Mouse (Mus musculus) G1E (cell line): Measurements from ENCODE around the gene Spz1. TPM values are rescaled to one million over a fixed set of nuclear protein-coding genes. Genes with fewer than 3 reads are reported as not detected.
A peak's percentile ranks its signal among the peaks of the same experiment; 100 is the strongest.
"Not testable (repeated sequence)": the region's sequence is repeated elsewhere in the genome, so short reads cannot be mapped to it uniquely, and the experiment has no call there.

Experiments used
- ATAC-seq: 2 replicates; pipeline ENCODE4 v1.8.0; 2016; ENCODE audit warnings: mild to moderate bottlenecking; ENCODE audit not compliant: insufficient number of reproducible peaks, poor library complexity, low FRiP score, severe bottlenecking; ENCODE audit errors: extremely low read depth
- DNase-seq: peaks from one replicate; pipeline ENCODE4 v3.0.0; 2012; ENCODE audit warnings: low spot score
- H3K27me3 ChIP-seq: 2 replicates; pipeline ENCODE4 v1.6.1; 2012; ENCODE audit warnings: mild to moderate bottlenecking, low read length, inconsistent platforms; ENCODE audit not compliant: insufficient read depth
- H3K36me3 ChIP-seq: replicated peaks from 2 replicates; pipeline ENCODE3; 2012; ENCODE audit warnings: mild to moderate bottlenecking, inconsistent platforms
- H3K4me1 ChIP-seq: 2 replicates; pipeline ENCODE4 v1.6.1; 2012; ENCODE audit warnings: low read depth, low read length, inconsistent platforms, mixed read lengths; ENCODE audit not compliant: insufficient read depth
- H3K4me3 ChIP-seq: 2 replicates; pipeline ENCODE4 v1.5.1; 2012; ENCODE audit warnings: low read depth, mild to moderate bottlenecking, inconsistent platforms, low read length, moderate library complexity, mixed read lengths
- H3K9me3 ChIP-seq: replicated peaks from 2 replicates; pipeline ENCODE4 v1.6.1; 2012; ENCODE audit warnings: inconsistent platforms
- CTCF ChIP-seq: IDR thresholded peaks from 2 replicates; pipeline ENCODE4 v1.5.1; 2012; ENCODE audit warnings: low read depth, low read length, inconsistent platforms, mixed read lengths
- GATA1 ChIP-seq: IDR thresholded peaks from 2 replicates; pipeline ENCODE4 v1.6.1; 2012; ENCODE audit warnings: borderline replicate concordance, low read length, inconsistent platforms, mixed read lengths
- GATA2 ChIP-seq: IDR thresholded peaks from 2 replicates; pipeline ENCODE4 v1.6.1; 2012; ENCODE audit warnings: low read depth, low read length, inconsistent platforms, borderline replicate concordance
- POLR2AphosphoS5 ChIP-seq: IDR thresholded peaks from 2 replicates; pipeline ENCODE4 v1.6.1; 2012; ENCODE audit warnings: low read depth, low read length, inconsistent platforms; ENCODE audit not compliant: insufficient replicate concordance
- TAL1 ChIP-seq: conservative IDR thresholded peaks from 2 replicates; pipeline ENCODE4 v1.6.1; 2012; ENCODE audit warnings: low read depth, low read length, inconsistent platforms, mixed read lengths
- polyA plus RNA-seq: library from polyadenylated mRNA; stranded (reverse); fragments of >175 nt; gene quantifications from 2 replicates; pipeline ENCODE4 v1.2.3, GENCODE M21; 2012
- total RNA-seq, 2 experiments: library from RNA; stranded (forward) in 1 of 2; stranded (reverse) in 1 of 2; fragments of 200-1000 nt in 1 of 2; fragments of >200 nt in 1 of 2; fragmentation: Nextera tagmentation in 1 of 2; gene quantifications; 2 replicates each; pipeline ENCODE4 v1.2.3; 2014 to 2017

Spz1 gene
- total and polyA plus RNA-seq, 3 experiments, result 0.11 TPM; not detected in 2

DNA sequence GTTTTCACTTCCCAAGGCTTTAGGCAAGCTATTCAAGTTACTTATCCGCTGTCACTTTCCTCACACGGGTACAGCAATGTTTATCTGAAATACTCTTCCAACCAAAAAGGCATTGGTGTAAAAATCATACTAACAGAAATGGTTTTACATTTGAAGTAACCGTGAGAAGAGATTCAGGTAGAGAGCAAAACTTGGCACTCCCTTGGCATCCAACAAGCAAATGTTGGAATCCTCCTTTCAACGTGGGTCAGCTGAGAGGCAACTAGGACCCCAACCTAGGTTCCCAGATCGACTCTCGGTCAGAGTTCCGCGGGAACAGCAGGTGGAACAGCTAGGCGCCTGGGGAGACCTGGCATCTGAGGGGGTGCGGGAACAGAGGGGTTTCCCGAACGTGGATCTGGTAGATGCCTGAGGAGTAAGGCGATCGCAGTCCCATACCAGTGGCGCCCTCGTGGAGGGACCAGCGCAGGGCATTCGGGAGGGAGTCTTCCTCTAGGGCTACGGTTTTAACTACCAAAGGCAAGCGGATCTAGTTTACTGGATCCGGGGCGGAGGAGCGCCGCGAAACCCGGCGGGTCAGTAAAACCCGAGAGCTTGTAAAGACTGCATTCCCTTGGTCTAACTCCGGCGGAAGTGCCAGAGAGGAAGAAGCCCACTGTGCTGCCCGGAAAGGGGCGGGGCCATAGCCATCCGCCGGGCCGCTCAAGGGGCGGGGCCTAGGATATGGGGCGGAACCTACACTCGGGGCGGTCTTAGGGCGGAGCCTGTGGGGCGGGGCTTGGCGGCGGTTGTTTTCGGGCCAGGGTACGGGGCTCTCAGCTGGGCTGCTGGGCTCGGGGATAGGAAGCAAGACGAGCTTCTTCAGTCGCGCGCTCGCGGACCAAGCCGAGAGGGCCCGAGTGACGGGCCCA is 34.6 kb upstream of the Spz1 start, which contains the start of gene Serinc5:
Gene Serinc5 (plus strand): TSS at position 781 of the 911 bp plus-strand sequence.
- Histone ChIP-seq H3K4me3 (peak within 1 kb of the TSS; percentile 94), H3K36me3 (peaks cover 16% of the 10 kb centered on the region), H3K4me1 (peaks cover 48% of the 10 kb centered on the region), H3K27me3 (no peaks in the 10 kb centered on the region), H3K9me3 (no peaks in the 10 kb centered on the region)
- peak; percentile 89 for ATAC-seq
- peak; percentile 93 for DNase-seq
- TF ChIP-seq TAL1, result no peak

DNA sequence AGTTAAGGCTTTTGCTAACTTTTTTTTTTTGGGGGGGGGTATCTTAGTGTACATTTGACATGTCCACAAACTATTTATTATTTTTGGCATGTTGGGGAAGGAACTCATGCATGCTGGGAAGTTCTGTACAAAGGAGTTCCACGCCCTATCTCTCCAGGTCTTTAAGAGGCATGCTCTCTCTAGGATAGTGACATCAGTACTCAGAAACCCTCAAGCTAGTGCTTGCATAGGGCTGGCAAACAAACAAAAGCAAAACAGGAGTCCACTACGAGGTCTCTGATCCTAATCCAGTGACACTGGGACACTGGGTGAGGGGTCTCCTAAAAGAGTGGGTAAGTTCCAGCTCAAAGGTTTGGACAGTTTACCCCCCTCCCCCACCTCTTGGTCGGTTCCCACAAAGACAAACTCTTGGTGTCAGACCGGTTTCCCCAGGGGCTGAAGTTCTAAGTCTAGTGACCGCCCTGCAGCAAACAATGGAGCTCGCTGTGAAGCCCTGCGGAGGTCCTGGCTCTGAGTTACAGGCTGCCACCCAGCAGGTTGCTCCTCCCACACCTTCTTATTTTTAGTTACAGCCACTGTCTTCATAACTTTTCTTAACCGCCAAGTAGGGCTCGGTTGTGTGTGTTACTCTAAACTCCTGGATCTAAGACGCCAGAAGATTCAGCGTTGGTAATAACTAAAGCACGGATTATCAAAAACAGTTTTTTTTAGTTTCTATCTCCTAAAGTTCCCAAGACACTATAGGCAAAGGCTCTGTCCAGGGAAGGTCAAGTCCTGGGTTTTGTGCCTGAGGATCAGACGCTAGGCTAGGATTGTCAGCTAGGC is 33.7 kb upstream of the Spz1 start:
- TF ChIP-seq TAL1, result no peak
- no peak for TF ChIP-seq GATA2
- TF ChIP-seq CTCF, result no peak
- TF ChIP-seq POLR2AphosphoS5, result no peak
- TF ChIP-seq GATA1, result no peak
- Histone ChIP-seq H3K36me3 (peaks cover 11% of the 10 kb centered on the region), H3K27me3 (no peaks in the 10 kb centered on the region), H3K9me3 (no peaks in the 10 kb centered on the region), H3K4me1 (peaks cover 48% of the 10 kb centered on the region), H3K4me3 (peak overlapping the region; percentile 94)
- peak; percentile 43; the same call in 1 of the 2 replicates for ATAC-seq
- DNase-seq, result peak; percentile 57

DNA sequence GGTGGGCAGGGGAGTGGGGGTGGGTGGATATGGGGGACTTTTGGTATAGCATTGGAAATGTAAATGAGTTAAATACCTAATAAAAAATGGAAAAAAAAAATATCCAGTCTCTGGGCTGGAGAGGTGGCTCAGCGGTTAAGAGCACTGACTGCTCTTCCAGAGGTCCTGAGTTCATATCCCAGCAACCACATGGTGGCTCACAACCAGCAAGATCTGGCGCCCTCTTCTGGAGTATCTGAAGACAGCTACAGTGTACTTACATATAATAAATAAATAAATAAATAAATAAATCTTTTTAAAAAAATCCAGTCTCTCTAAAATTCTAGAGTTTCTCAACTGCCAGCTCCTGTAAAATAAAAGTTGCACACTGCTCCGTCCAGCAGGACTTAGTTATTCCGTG is 29.3 kb upstream of the Spz1 start:
- H3K36me3 ChIP-seq, DNase-seq: not testable (repeated sequence)

DNA sequence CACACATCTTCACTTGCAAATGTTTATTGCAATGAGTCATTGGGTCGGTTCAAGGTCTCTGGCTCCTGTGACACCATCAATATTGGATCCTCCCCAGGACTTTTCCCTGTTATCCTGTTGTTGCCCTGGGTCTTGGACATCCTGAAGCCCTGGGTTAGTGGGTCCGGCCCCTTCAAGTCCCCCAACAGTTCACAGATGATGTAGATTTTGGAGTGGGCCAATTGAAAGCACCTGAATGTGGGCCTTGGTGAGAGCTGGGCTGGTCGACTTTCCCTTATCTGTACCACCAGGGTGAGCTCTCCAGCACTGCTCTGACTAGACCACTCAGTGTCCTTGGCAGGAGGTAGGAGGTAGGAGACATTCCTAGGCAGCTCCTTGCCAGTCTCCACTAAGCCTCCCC is 19.5 kb upstream of the Spz1 start:
- DNase-seq (no peak), ATAC-seq (no peak)
- Histone ChIP-seq H3K4me1 (peaks cover 64% of the 10 kb centered on the region), H3K9me3 (no peaks in the 10 kb centered on the region), H3K36me3 (no peaks in the 10 kb centered on the region), H3K27me3 (no peaks in the 10 kb centered on the region), H3K4me3 (no peak overlapping the region; the same call in 1 of the 2 replicates)
- TF ChIP-seq CTCF (no peak), TAL1 (no peak), POLR2AphosphoS5 (no peak), GATA2 (no peak), GATA1 (no peak)

More for the DNA sequence above, 29.3 kb upstream of the Spz1 start:
- not testable (repeated sequence) for H3K9me3 ChIP-seq, ATAC-seq, H3K4me3 ChIP-seq, H3K27me3 ChIP-seq
- H3K4me1 ChIP-seq, result peaks cover 22% of the 10 kb centered on the region

DNA sequence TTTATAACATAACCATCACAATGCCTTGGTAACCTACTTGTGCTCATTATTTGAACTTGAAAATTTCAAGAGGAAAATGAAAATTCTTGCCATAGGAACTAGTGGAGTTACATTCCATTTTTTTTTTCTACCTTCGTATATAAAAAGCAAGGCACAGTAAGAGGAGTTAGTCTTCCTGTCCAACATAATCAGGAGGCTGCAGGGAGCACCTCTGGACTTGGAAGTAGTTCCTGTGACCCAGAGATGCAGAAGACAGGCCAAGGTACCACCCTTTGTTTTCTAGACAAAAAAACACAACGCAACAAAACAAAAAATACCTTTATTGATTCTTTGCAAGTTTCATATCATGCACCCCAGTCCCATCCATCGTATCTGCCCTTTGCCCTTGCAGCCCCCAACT is 18.9 kb upstream of the Spz1 start:
- no peaks in the 10 kb centered on the region for H3K36me3 ChIP-seq
- H3K9me3 ChIP-seq, result no peaks in the 10 kb centered on the region
- ATAC-seq (no peak), DNase-seq (no peak)
- H3K4me3 ChIP-seq, result no peak overlapping the region
- no peaks in the 10 kb centered on the region for H3K27me3 ChIP-seq
- peaks cover 67% of the 10 kb centered on the region for H3K4me1 ChIP-seq
- TF ChIP-seq GATA1, result no peak
- no peak for TF ChIP-seq GATA2
- no peak for TF ChIP-seq CTCF
- no peak for TF ChIP-seq POLR2AphosphoS5
- TF ChIP-seq TAL1, result no peak

DNA sequence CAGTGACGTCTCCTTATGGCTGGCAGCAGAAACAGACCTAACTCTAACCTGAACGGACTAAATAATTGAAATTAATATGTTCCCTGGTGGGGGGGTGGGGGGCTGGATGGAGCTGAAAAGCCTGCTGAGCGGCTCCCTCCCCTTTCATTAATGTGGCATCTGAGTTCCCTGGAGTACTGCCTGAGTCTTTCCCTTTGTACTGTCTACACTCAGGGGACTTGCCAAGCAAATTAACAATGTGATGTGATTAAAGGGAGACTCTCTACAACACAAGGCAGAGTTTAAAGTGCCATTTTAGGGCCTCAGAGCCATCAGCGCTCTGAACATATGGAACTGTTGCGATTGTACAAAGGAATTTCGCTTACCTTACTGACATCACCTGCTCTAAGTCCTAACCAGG is 18.5 kb upstream of the Spz1 start:
- Histone ChIP-seq H3K4me3 (no peak overlapping the region), H3K36me3 (no peaks in the 10 kb centered on the region), H3K9me3 (no peaks in the 10 kb centered on the region), H3K4me1 (peaks cover 67% of the 10 kb centered on the region), H3K27me3 (no peaks in the 10 kb centered on the region)
- DNase-seq, result no peak
- no peak for TF ChIP-seq GATA2
- no peak for TF ChIP-seq TAL1
- TF ChIP-seq CTCF, result no peak
- TF ChIP-seq POLR2AphosphoS5, result no peak
- TF ChIP-seq GATA1, result no peak
- ATAC-seq, result no peak
